Mouse (Mus musculus): Measurements from ENCODE around the gene Itga2b. TPM values are rescaled to one million over a fixed set of nuclear protein-coding genes. Genes with fewer than 3 reads are reported as not detected.

The Itga2b gene
- polyA plus RNA-seq, 1 experiment from 2014 or later, result 4.3 TPM

GRCm38 (mm10) chr11:102447497-102447896, 22.4 kb downstream of the Itga2b start, which contains the start of gene Fam171a2:
Gene Fam171a2, minus strand, starts transcription at chr11:102447682.
- DNase-seq (ENCODE audit: low spot score) (peak; percentile 86), ATAC-seq (peak; percentile 84)
- Histone ChIP-seq H3K9ac (ENCODE audit: low read length) (peak within 1 kb of the TSS; percentile 100), H3K4me2 (ENCODE audit: low read length) (peak within 1 kb of the TSS; percentile 95), H3K36me3 (ENCODE audit: control insufficient read depth, insufficient read depth, low read length) (peaks cover 17% of the 10 kb centered on the region), H3K27ac (ENCODE audit: low read depth, low read length) (peak within 1 kb of the TSS; percentile 97), H3K4me1 (ENCODE audit: control insufficient read depth, insufficient read depth, low read length) (peaks cover 28% of the 10 kb centered on the region), H3K4me3 (ENCODE audit: low read depth, low read length) (peak within 1 kb of the TSS; percentile 98), H3K9me3 (replicated peaks; ENCODE audit: control insufficient read depth, low read length) (no peaks in the 10 kb centered on the region), H3K27me3 (replicated peaks; ENCODE audit: control insufficient read depth, insufficient read depth, low read length) (0 out of 2 replicates have a peak, but pooled peaks cover 5% of the 10 kb centered on the region)
- WGBS, result under 1% methylated on average over 40 of the region's 40 CpGs

GRCm38 (mm10) chr11:102446581-102447461, 23.1 kb downstream of the Itga2b start:
- peak overlapping the region; percentile 95 for H3K4me2 ChIP-seq (ENCODE audit: low read length)
- H3K9me3 ChIP-seq (replicated peaks; ENCODE audit: control insufficient read depth, low read length), result no peaks in the 10 kb centered on the region
- WGBS, result under 1% methylated on average over 49 of the region's 49 CpGs
- H3K4me1 ChIP-seq (ENCODE audit: control insufficient read depth, insufficient read depth, low read length), result peaks cover 28% of the 10 kb centered on the region
- ATAC-seq (peak; percentile 64), DNase-seq (ENCODE audit: low spot score) (peak; percentile 69)
- peak overlapping the region; percentile 97 for H3K27ac ChIP-seq (ENCODE audit: low read depth, low read length)
- peak overlapping the region; percentile 100 for H3K9ac ChIP-seq (ENCODE audit: low read length)
- H3K27me3 ChIP-seq (replicated peaks; ENCODE audit: control insufficient read depth, insufficient read depth, low read length), result 0 out of 2 replicates have a peak, but pooled peaks cover 3% of the 10 kb centered on the region
- H3K4me3 ChIP-seq (ENCODE audit: low read depth, low read length), result peak overlapping the region; percentile 98
- H3K36me3 ChIP-seq (ENCODE audit: control insufficient read depth, insufficient read depth, low read length), result peaks cover 24% of the 10 kb centered on the region

GRCm38 (mm10) chr11:102445891-102446361, 24.0 kb downstream of the Itga2b start:
- H3K4me3 ChIP-seq (ENCODE audit: low read depth, low read length), result peak overlapping the region; percentile 98
- 5% methylated on average over 7 of the region's 7 CpGs for WGBS
- DNase-seq (ENCODE audit: low spot score) (peak; percentile 94), ATAC-seq (peak; percentile 35)
- H3K27me3 ChIP-seq (replicated peaks; ENCODE audit: control insufficient read depth, insufficient read depth, low read length), result 0 out of 2 replicates have a peak, but pooled peaks cover 3% of the 10 kb centered on the region
- H3K4me2 ChIP-seq (ENCODE audit: low read length), result peak overlapping the region; percentile 95
- H3K9me3 ChIP-seq (replicated peaks; ENCODE audit: control insufficient read depth, low read length), result no peaks in the 10 kb centered on the region
- peaks cover 28% of the 10 kb centered on the region for H3K36me3 ChIP-seq (ENCODE audit: control insufficient read depth, insufficient read depth, low read length)
- H3K4me1 ChIP-seq (ENCODE audit: control insufficient read depth, insufficient read depth, low read length), result peaks cover 28% of the 10 kb centered on the region
- H3K9ac ChIP-seq (ENCODE audit: low read length), result peak overlapping the region; percentile 100
- H3K27ac ChIP-seq (ENCODE audit: low read depth, low read length), result peak overlapping the region; percentile 97

GRCm38 (mm10) chr11:102445264-102445890, 24.5 kb downstream of the Itga2b start:
- DNase-seq (ENCODE audit: low spot score), result peak; percentile 53
- peak; percentile 22; the same call in 1 of the 2 replicates for ATAC-seq
- H3K4me2 ChIP-seq (ENCODE audit: low read length), result peak overlapping the region; percentile 95
- 0 out of 2 replicates have a peak, but pooled peaks cover 3% of the 10 kb centered on the region for H3K27me3 ChIP-seq (replicated peaks; ENCODE audit: control insufficient read depth, insufficient read depth, low read length)
- peaks cover 33% of the 10 kb centered on the region for H3K36me3 ChIP-seq (ENCODE audit: control insufficient read depth, insufficient read depth, low read length)
- H3K9me3 ChIP-seq (replicated peaks; ENCODE audit: control insufficient read depth, low read length), result no peaks in the 10 kb centered on the region
- peak overlapping the region; percentile 100 for H3K9ac ChIP-seq (ENCODE audit: low read length)
- H3K27ac ChIP-seq (ENCODE audit: low read depth, low read length), result peak overlapping the region; percentile 97
- peaks cover 28% of the 10 kb centered on the region for H3K4me1 ChIP-seq (ENCODE audit: control insufficient read depth, insufficient read depth, low read length)
- WGBS, result 9% methylated on average over 10 of the region's 10 CpGs
- peak overlapping the region; percentile 98 for H3K4me3 ChIP-seq (ENCODE audit: low read depth, low read length)

- peaks cover 39% of the 10 kb centered on the region for H3K36me3 ChIP-seq (ENCODE audit: control insufficient read depth, insufficient read depth, low read length)
- DNase-seq (ENCODE audit: low spot score) (no peak), ATAC-seq (no peak)
- H3K4me2 ChIP-seq (ENCODE audit: low read length), result peak overlapping the region; percentile 95
- WGBS, result 6% methylated on average over 6 of the region's 6 CpGs
- H3K4me3 ChIP-seq (ENCODE audit: low read depth, low read length), result peak overlapping the region; percentile 98
- 0 out of 2 replicates have a peak, but pooled peaks cover 3% of the 10 kb centered on the region for H3K27me3 ChIP-seq (replicated peaks; ENCODE audit: control insufficient read depth, insufficient read depth, low read length)
- peak overlapping the region; percentile 100 for H3K9ac ChIP-seq (ENCODE audit: low read length)
- peak overlapping the region; percentile 97; the same call in 1 of the 2 replicates for H3K27ac ChIP-seq (ENCODE audit: low read depth, low read length)
- no peaks in the 10 kb centered on the region for H3K9me3 ChIP-seq (replicated peaks; ENCODE audit: control insufficient read depth, low read length)
- peaks cover 28% of the 10 kb centered on the region for H3K4me1 ChIP-seq (ENCODE audit: control insufficient read depth, insufficient read depth, low read length)
Observed at GRCm38 (mm10) chr11:102444781-102445180, 25.1 kb downstream of the Itga2b start.

GRCm38 (mm10) chr11:102444321-102444720, 25.6 kb downstream of the Itga2b start:
- Histone ChIP-seq H3K4me1 (ENCODE audit: control insufficient read depth, insufficient read depth, low read length) (peaks cover 28% of the 10 kb centered on the region), H3K9me3 (replicated peaks; ENCODE audit: control insufficient read depth, low read length) (no peaks in the 10 kb centered on the region), H3K4me2 (ENCODE audit: low read length) (peak overlapping the region; percentile 95; the same call in 1 of the 2 replicates), H3K27me3 (replicated peaks; ENCODE audit: control insufficient read depth, insufficient read depth, low read length) (0 out of 2 replicates have a peak, but pooled peaks cover 3% of the 10 kb centered on the region), H3K9ac (ENCODE audit: low read length) (no peak overlapping the region), H3K4me3 (ENCODE audit: low read depth, low read length) (no peak overlapping the region), H3K36me3 (ENCODE audit: control insufficient read depth, insufficient read depth, low read length) (peaks cover 44% of the 10 kb centered on the region), H3K27ac (ENCODE audit: low read depth, low read length) (no peak overlapping the region)
- 76% methylated on average over 3 of the region's 3 CpGs for WGBS
- ATAC-seq (no peak), DNase-seq (ENCODE audit: low spot score) (no peak)

- Histone ChIP-seq H3K27me3 (replicated peaks; ENCODE audit: control insufficient read depth, insufficient read depth, low read length) (0 out of 2 replicates have a peak, but pooled peaks cover 3% of the 10 kb centered on the region), H3K9me3 (replicated peaks; ENCODE audit: control insufficient read depth, low read length) (no peaks in the 10 kb centered on the region), H3K36me3 (ENCODE audit: control insufficient read depth, insufficient read depth, low read length) (peaks cover 50% of the 10 kb centered on the region), H3K9ac (ENCODE audit: low read length) (no peak overlapping the region), H3K4me3 (ENCODE audit: low read depth, low read length) (no peak overlapping the region), H3K27ac (ENCODE audit: low read depth, low read length) (no peak overlapping the region), H3K4me2 (ENCODE audit: low read length) (no peak overlapping the region), H3K4me1 (ENCODE audit: control insufficient read depth, insufficient read depth, low read length) (peaks cover 31% of the 10 kb centered on the region)
- ATAC-seq (no peak), DNase-seq (ENCODE audit: low spot score) (no peak)
- WGBS, result 70% methylated on average over 12 of the region's 12 CpGs
Observed at GRCm38 (mm10) chr11:102443740-102444139, 26.2 kb downstream of the Itga2b start.

GRCm38 (mm10) chr11:102442089-102442488, 27.8 kb downstream of the Itga2b start:
- Histone ChIP-seq H3K27me3 (replicated peaks; ENCODE audit: control insufficient read depth, insufficient read depth, low read length) (no peaks in the 10 kb centered on the region), H3K4me1 (ENCODE audit: control insufficient read depth, insufficient read depth, low read length) (peaks cover 39% of the 10 kb centered on the region), H3K36me3 (ENCODE audit: control insufficient read depth, insufficient read depth, low read length) (peaks cover 66% of the 10 kb centered on the region), H3K9ac (ENCODE audit: low read length) (no peak overlapping the region), H3K4me3 (ENCODE audit: low read depth, low read length) (no peak overlapping the region), H3K9me3 (replicated peaks; ENCODE audit: control insufficient read depth, low read length) (no peaks in the 10 kb centered on the region), H3K27ac (ENCODE audit: low read depth, low read length) (no peak overlapping the region), H3K4me2 (ENCODE audit: low read length) (no peak overlapping the region)
- DNase-seq (ENCODE audit: low spot score) (no peak), ATAC-seq (no peak)
- 87% methylated on average over 6 of the region's 6 CpGs for WGBS

Data from forebrain, embryonic 14.5 days (tissue).